Mouse (Mus musculus) embryonic facial prominence, embryonic 11.5 days (tissue): ENCODE data around the gene Sdhc. TPM values are rescaled to one million over a fixed set of nuclear protein-coding genes. Genes with fewer than 3 reads are reported as not detected.

Experiments used
- ATAC-seq: fragments of 200-750 bp; cut with Nextera tagmentation; replicated peaks from 2 replicates; pipeline ENCODE4 v1.8.0; 2017; ENCODE audit warnings: low read depth; ENCODE audit not compliant: insufficient number of reproducible peaks, low FRiP score, low TSS enrichment
- DNase-seq: peaks from one replicate; pipeline ENCODE4 v3.0.0-alpha.2; 2015; ENCODE audit warnings: low spot score
- H3K27ac ChIP-seq: fragments of 300-500 bp; sonication (generic); replicated peaks from 2 replicates; pipeline ENCODE4 v1.5.1; 2014; ENCODE audit warnings: mild to moderate bottlenecking, low read depth, low read length, control low read depth
- H3K27me3 ChIP-seq: fragments of 300-500 bp; sonication (generic); 2 replicates; pipeline ENCODE4 v1.6.1; 2014; ENCODE audit warnings: mild to moderate bottlenecking, low read length, moderate library complexity, mixed read lengths; ENCODE audit not compliant: control insufficient read depth, insufficient read depth
- H3K36me3 ChIP-seq: fragments of 300-500 bp; sonication (generic); replicated peaks from 2 replicates; pipeline ENCODE4 v1.6.1; 2014; ENCODE audit warnings: low read depth, mild to moderate bottlenecking, low read length, moderate library complexity, mixed read lengths; ENCODE audit not compliant: control insufficient read depth, insufficient read depth
- H3K4me1 ChIP-seq: fragments of 300-500 bp; sonication (generic); 2 replicates; pipeline ENCODE4 v1.6.1; 2014; ENCODE audit warnings: low read length, mixed read lengths; ENCODE audit not compliant: control insufficient read depth, insufficient read depth
- H3K4me2 ChIP-seq: fragments of 300-500 bp; sonication (generic); 2 replicates; pipeline ENCODE4 v1.6.1; 2014; ENCODE audit warnings: low read depth, mild to moderate bottlenecking, control low read depth, low read length, moderate library complexity
- H3K4me3 ChIP-seq: fragments of 300-500 bp; sonication (generic); 2 replicates; pipeline ENCODE4 v1.5.1; 2014; ENCODE audit warnings: low read depth, low read length, control low read depth
- H3K9ac ChIP-seq: fragments of 300-500 bp; sonication (generic); replicated peaks from 2 replicates; pipeline ENCODE4 v1.6.1; 2014; ENCODE audit warnings: mild to moderate bottlenecking, control low read depth, low read length
- H3K9me3 ChIP-seq: fragments of 300-500 bp; sonication (generic); replicated peaks from 2 replicates; pipeline ENCODE4 v1.6.1; 2016; ENCODE audit warnings: mild to moderate bottlenecking, low read length, inconsistent platforms, mixed read lengths; ENCODE audit not compliant: control insufficient read depth
- WGBS: fragments of 180-500 bp; shearing (Covaris S2); extraction: QIAGEN DNeasy Blood & Tissue Kit; methylation state at CpG from one replicate; pipeline ENCODE4 v1.1.7; 2014; 5-methylcytosine and 5-hydroxymethylcytosine counted together
- polyA plus RNA-seq: library from polyadenylated mRNA; unstranded; fragments of >200 nt; fragmentation: Nextera tagmentation; extraction: Ambion mirVana; gene quantifications from 2 replicates; pipeline ENCODE4 v1.2.1, GENCODE M21; 2014

Sdhc gene
- polyA plus RNA-seq, 1 experiment from 2014 or later, result 252 TPM

GRCm38 (mm10) chr1:171105226-171105625 is 45.2 kb downstream of the Sdhc start:
- no peak for DNase-seq
- no peak overlapping the region for H3K4me3 ChIP-seq

GRCm38 (mm10) chr1:171103179-171103840 is 47.1 kb downstream of the Sdhc start:
- no peaks in the 10 kb centered on the region for H3K27me3 ChIP-seq
- no peak overlapping the region for H3K9ac ChIP-seq
- DNase-seq, result peak; percentile 51

More at GRCm38 (mm10) chr1:171105226-171105625, 45.2 kb downstream of the Sdhc start:
- H3K27me3 ChIP-seq, result no peaks in the 10 kb centered on the region
- no peaks in the 10 kb centered on the region for H3K9me3 ChIP-seq
- WGBS, result 71% methylated on average over 6 of the region's 6 CpGs
- no peaks in the 10 kb centered on the region for H3K36me3 ChIP-seq
- no peaks in the 10 kb centered on the region for H3K4me1 ChIP-seq
- H3K27ac ChIP-seq, result no peak overlapping the region
- no peak overlapping the region for H3K4me2 ChIP-seq
- no peak overlapping the region for H3K9ac ChIP-seq
- ATAC-seq, result no peak

GRCm38 (mm10) chr1:171102547-171103177 is 47.7 kb downstream of the Sdhc start:
- ATAC-seq (peak; percentile 93), DNase-seq (peak; percentile 89)
- no peak overlapping the region for H3K27ac ChIP-seq
- peak overlapping the region; percentile 61 for H3K4me2 ChIP-seq
- H3K9me3 ChIP-seq, result no peaks in the 10 kb centered on the region
- WGBS, result 1% methylated on average over 35 of the region's 35 CpGs
- H3K9ac ChIP-seq, result peak overlapping the region; percentile 51; the same call in 1 of the 2 replicates
- no peaks in the 10 kb centered on the region for H3K4me1 ChIP-seq
- H3K27me3 ChIP-seq, result no peaks in the 10 kb centered on the region
- H3K36me3 ChIP-seq, result no peaks in the 10 kb centered on the region
- H3K4me3 ChIP-seq, result peak overlapping the region; percentile 70

More at GRCm38 (mm10) chr1:171103179-171103840, 47.1 kb downstream of the Sdhc start:
- peak overlapping the region; percentile 27 for H3K4me2 ChIP-seq
- H3K9me3 ChIP-seq, result no peaks in the 10 kb centered on the region
- H3K4me3 ChIP-seq, result peak overlapping the region; percentile 29
- no peaks in the 10 kb centered on the region for H3K4me1 ChIP-seq
- H3K27ac ChIP-seq, result no peak overlapping the region
- 10% methylated on average over 10 of the region's 10 CpGs for WGBS
- H3K36me3 ChIP-seq, result no peaks in the 10 kb centered on the region
- no peak; the same call in none of the 2 replicates for ATAC-seq

GRCm38 (mm10) chr1:171101733-171102546 is 48.5 kb downstream of the Sdhc start:
- peak overlapping the region; percentile 61 for H3K4me2 ChIP-seq
- H3K4me1 ChIP-seq, result no peaks in the 10 kb centered on the region
- H3K9me3 ChIP-seq, result no peaks in the 10 kb centered on the region
- no peak overlapping the region for H3K27ac ChIP-seq
- no peaks in the 10 kb centered on the region for H3K27me3 ChIP-seq
- WGBS, result under 1% methylated on average over 40 of the region's 40 CpGs
- ATAC-seq, result peak; percentile 83
- H3K36me3 ChIP-seq, result no peaks in the 10 kb centered on the region
- peak overlapping the region; percentile 51 for H3K9ac ChIP-seq
- H3K4me3 ChIP-seq, result peak overlapping the region; percentile 70
- DNase-seq, result peak; percentile 83

- Histone ChIP-seq H3K4me1 (no peaks in the 10 kb centered on the region), H3K27me3 (no peaks in the 10 kb centered on the region), H3K4me2 (no peak overlapping the region), H3K27ac (no peak overlapping the region), H3K4me3 (no peak overlapping the region), H3K36me3 (no peaks in the 10 kb centered on the region), H3K9me3 (no peaks in the 10 kb centered on the region), H3K9ac (no peak overlapping the region)
- WGBS, result 49% methylated on average over 2 of the region's 2 CpGs
- no peak for DNase-seq
- no peak for ATAC-seq
Observed at GRCm38 (mm10) chr1:171101033-171101432, 49.4 kb downstream of the Sdhc start.

- WGBS, result 40% methylated on average over 2 of the region's 2 CpGs
- H3K27me3 ChIP-seq, result no peaks in the 10 kb centered on the region
- no peak overlapping the region for H3K27ac ChIP-seq
- ATAC-seq, result no peak
- no peak overlapping the region for H3K4me3 ChIP-seq
- no peaks in the 10 kb centered on the region for H3K36me3 ChIP-seq
- H3K9me3 ChIP-seq, result no peaks in the 10 kb centered on the region
- no peak for DNase-seq
- no peaks in the 10 kb centered on the region for H3K4me1 ChIP-seq
- no peak overlapping the region; the same call in 1 of the 2 replicates for H3K4me2 ChIP-seq
- H3K9ac ChIP-seq, result no peak overlapping the region
Observed at GRCm38 (mm10) chr1:171097612-171098011, 52.8 kb downstream of the Sdhc start.

- Histone ChIP-seq H3K27me3 (no peaks in the 10 kb centered on the region), H3K27ac (no peak overlapping the region), H3K9ac (no peak overlapping the region), H3K4me2 (no peak overlapping the region), H3K36me3 (no peaks in the 10 kb centered on the region), H3K4me3 (no peak overlapping the region), H3K4me1 (no peaks in the 10 kb centered on the region), H3K9me3 (no peaks in the 10 kb centered on the region)
- ATAC-seq, result no peak
- no peak for DNase-seq
Observed at GRCm38 (mm10) chr1:171097136-171097535, 53.3 kb downstream of the Sdhc start.
